Mouse (Mus musculus) v-Abl transformed pro-B cells (cell line): ENCODE measurements around the gene Fam129b.

ENCODE experiments used
- in situ Hi-C, 2 experiments: fragments of 400-800 bp; cut with MboI; formaldehyde crosslinking; loops; one replicate each; pipeline ENCODE4 v1.15.1; 2025; ENCODE audit not compliant: unreplicated experiment in 2 of 2

The Fam129b gene

GRCm38 (mm10) chr2:32921235-32921634 lies 45.3 kb downstream of the Fam129b start:
- in situ Hi-C loops = loop anchor here (10.0 kb wide), 2 partner anchors 136 to 146 kb away; partner anchors contain the start of genes Cfap157 (in 1 of the 2), Ptrh1 (in 1 of the 2) and Ttc16 (in 1 of the 2)

- in situ Hi-C loops = loop anchor here (10.0 kb wide), 2 partner anchors 137 to 147 kb away; partner anchors contain the start of genes Cfap157 (in 1 of the 2), Ptrh1 (in 1 of the 2) and Ttc16 (in 1 of the 2)
Measured at GRCm38 (mm10) chr2:32921801-32922380, 46.0 kb downstream of the Fam129b start.

- in situ Hi-C loops = loop anchor here (10.0 kb wide), 2 partner anchors 138 to 148 kb away; partner anchors contain the start of genes Cfap157 (in 1 of the 2), Ptrh1 (in 1 of the 2) and Ttc16 (in 1 of the 2)
Measured at GRCm38 (mm10) chr2:32922564-32922963, 46.6 kb downstream of the Fam129b start.

GRCm38 (mm10) chr2:32923551-32924250 lies 47.8 kb downstream of the Fam129b start:
- in situ Hi-C loops = loop anchor here (10.0 kb wide), 2 partner anchors 139 to 149 kb away; partner anchors contain the start of genes Cfap157 (in 1 of the 2), Ptrh1 (in 1 of the 2) and Ttc16 (in 1 of the 2)

GRCm38 (mm10) chr2:32924306-32924844 lies 48.5 kb downstream of the Fam129b start:
- in situ Hi-C loops = loop anchor here (10.0 kb wide), 2 partner anchors 140 to 150 kb away; partner anchors contain the start of genes Cfap157 (in 1 of the 2), Ptrh1 (in 1 of the 2) and Ttc16 (in 1 of the 2)

GRCm38 (mm10) chr2:32926330-32927075 lies 50.6 kb downstream of the Fam129b start:
- in situ Hi-C loops = loop anchor here (10.0 kb wide), 2 partner anchors 142 to 152 kb away; partner anchors contain the start of genes Cfap157 (in 1 of the 2), Ptrh1 (in 1 of the 2) and Ttc16 (in 1 of the 2)

GRCm38 (mm10) chr2:32927624-32928234 lies 51.8 kb downstream of the Fam129b start:
- in situ Hi-C loops = loop anchor here (10.0 kb wide), 2 partner anchors 143 to 153 kb away; partner anchors contain the start of genes Cfap157 (in 1 of the 2), Ptrh1 (in 1 of the 2) and Ttc16 (in 1 of the 2)

- in situ Hi-C loops = loop anchor here (10.0 kb wide), 2 partner anchors 144 to 154 kb away; partner anchors contain the start of genes Cfap157 (in 1 of the 2), Ptrh1 (in 1 of the 2) and Ttc16 (in 1 of the 2)
Measured at GRCm38 (mm10) chr2:32928235-32928946, 52.5 kb downstream of the Fam129b start.

GRCm38 (mm10) chr2:32928947-32929829 lies 53.3 kb downstream of the Fam129b start:
- in situ Hi-C loops = loop anchor here (10.0 kb wide), 2 partner anchors 144 to 154 kb away; partner anchors contain the start of genes Cfap157 (in 1 of the 2), Ptrh1 (in 1 of the 2) and Ttc16 (in 1 of the 2)

GRCm38 (mm10) chr2:32931730-32932129 lies 55.8 kb downstream of the Fam129b start:
- in situ Hi-C loops = no loop called here

- in situ Hi-C loops = loop anchor here (5.0 kb wide), 4 partner anchors 79 to 414 kb away; partner anchors contain the start of gene Garnl3 (in 2 of the 2)
Measured at GRCm38 (mm10) chr2:32938741-32939140, 62.8 kb downstream of the Fam129b start.

GRCm38 (mm10) chr2:32939418-32939817 lies 63.5 kb downstream of the Fam129b start:
- in situ Hi-C loops = loop anchor here (5.0 kb wide), 4 partner anchors 78 to 413 kb away; partner anchors contain the start of gene Garnl3 (in 2 of the 2)

GRCm38 (mm10) chr2:32940483-32940882 lies 64.6 kb downstream of the Fam129b start:
- in situ Hi-C loops = loop anchor here in 1 of 2 experiments (10.0 kb wide), 1 partner anchor 614 kb away; no protein-coding TSS in a partner anchor

GRCm38 (mm10) chr2:32947454-32947853 lies 71.5 kb downstream of the Fam129b start:
- in situ Hi-C loops = loop anchor here in 1 of 2 experiments (10.0 kb wide), 1 partner anchor 607 kb away; no protein-coding TSS in a partner anchor

- in situ Hi-C loops = no loop called here
Measured at GRCm38 (mm10) chr2:32954581-32954980, 78.7 kb downstream of the Fam129b start.

GRCm38 (mm10) chr2:32957344-32957743 lies 81.4 kb downstream of the Fam129b start:
- in situ Hi-C loops = loop anchor here in 1 of 2 experiments (5.0 kb wide), 1 partner anchor 35 kb away; no protein-coding TSS in a partner anchor

- in situ Hi-C loops = no loop called here
Measured at GRCm38 (mm10) chr2:32960273-32960672, 84.4 kb downstream of the Fam129b start.
